Mouse (Mus musculus): Measurements from ENCODE around the gene Nat14.

Gene Nat14

GRCm38 (mm10) chr7:4950561-4951342 is 28.9 kb downstream of the Nat14 start:
- no peak for DNase-seq

- DNase-seq: no peak
Measured at GRCm38 (mm10) chr7:4953815-4954445, 32.1 kb downstream of the Nat14 start.

GRCm38 (mm10) chr7:4957361-4957760 is 35.5 kb downstream of the Nat14 start:
- no peak for DNase-seq

GRCm38 (mm10) chr7:4963527-4963926 is 41.7 kb downstream of the Nat14 start:
- no peak for DNase-seq

GRCm38 (mm10) chr7:4964272-4964671 is 42.4 kb downstream of the Nat14 start, which contains the start of gene Sbk2:
Gene Sbk2 (minus strand): TSS chr7:4964406.
- DNase-seq: peak; percentile 64 to 81

- no peak for DNase-seq
Measured at GRCm38 (mm10) chr7:4964988-4965387, 43.2 kb downstream of the Nat14 start.

GRCm38 (mm10) chr7:4971068-4971467 is 49.2 kb downstream of the Nat14 start, which contains the start of gene Sbk3:
Gene Sbk3 (minus strand): TSS chr7:4971168.
- no peak for DNase-seq

- no peak for DNase-seq
Measured at GRCm38 (mm10) chr7:4971710-4972109, 49.9 kb downstream of the Nat14 start.

- DNase-seq: no peak
Measured at GRCm38 (mm10) chr7:4972321-4973047, 50.7 kb downstream of the Nat14 start.
